Mouse (Mus musculus) midbrain, embryonic 11.5 days (tissue): ENCODE data around the gene Fam189b. TPM values are rescaled to one million over a fixed set of nuclear protein-coding genes. Genes with fewer than 3 reads are reported as not detected.

Experiments
- ATAC-seq: fragments of 200-750 bp; cut with Nextera tagmentation; 2 replicates; pipeline ENCODE4 v1.8.0; 2017; ENCODE audit warnings: moderate TSS enrichment, moderate library complexity; ENCODE audit not compliant: low FRiP score
- DNase-seq: peaks from one replicate; pipeline ENCODE4 v3.0.0; 2015; ENCODE audit warnings: low spot score; ENCODE audit errors: missing footprints
- H3K27ac ChIP-seq: fragments of 300-500 bp; sonication (generic); 2 replicates; pipeline ENCODE4 v1.5.1; 2014; ENCODE audit warnings: low read depth, low read length
- H3K27me3 ChIP-seq: fragments of 300-500 bp; sonication (generic); 2 replicates; pipeline ENCODE4 v1.6.1; 2014; ENCODE audit warnings: mild to moderate bottlenecking, low read length, moderate library complexity, mixed read lengths; ENCODE audit not compliant: control insufficient read depth, insufficient read depth
- H3K36me3 ChIP-seq: fragments of 300-500 bp; sonication (generic); 2 replicates; pipeline ENCODE4 v1.6.1; 2014; ENCODE audit warnings: mild to moderate bottlenecking, low read length, moderate library complexity, mixed read lengths; ENCODE audit not compliant: control insufficient read depth, insufficient read depth
- H3K4me1 ChIP-seq: fragments of 300-500 bp; sonication (generic); 2 replicates; pipeline ENCODE4 v1.6.1; 2014; ENCODE audit warnings: low read length; ENCODE audit not compliant: control insufficient read depth, insufficient read depth
- H3K4me2 ChIP-seq: fragments of 300-500 bp; sonication (generic); 2 replicates; pipeline ENCODE4 v1.6.1; 2014; ENCODE audit warnings: mild to moderate bottlenecking, moderate library complexity
- H3K4me3 ChIP-seq: fragments of 300-500 bp; sonication (generic); 2 replicates; pipeline ENCODE4 v1.5.1; 2014; ENCODE audit warnings: low read depth, low read length
- H3K9ac ChIP-seq: fragments of 300-500 bp; sonication (generic); 2 replicates; pipeline ENCODE4 v1.6.1; 2014; ENCODE audit warnings: low read length
- H3K9me3 ChIP-seq: fragments of 300-500 bp; sonication (generic); 2 replicates; pipeline ENCODE4 v1.6.1; 2016; ENCODE audit warnings: low read length; ENCODE audit not compliant: control insufficient read depth
- WGBS: fragments of 180-500 bp; shearing (Covaris S2); extraction: QIAGEN DNeasy Blood & Tissue Kit; methylation state at CpG from one replicate; pipeline ENCODE4 v1.1.7; 2014; 5-methylcytosine and 5-hydroxymethylcytosine counted together
- polyA plus RNA-seq: library from polyadenylated mRNA; unstranded; fragments of >200 nt; fragmentation: Nextera tagmentation; extraction: Ambion mirVana; gene quantifications from 2 replicates; pipeline ENCODE4 v1.2.1, GENCODE M21; 2014

Fam189b gene
- polyA plus RNA-seq, 1 experiment from 2014 or later: 20.2 TPM

GRCm38 (mm10) chr3:89178107-89178385, 4.9 kb upstream of the Fam189b start:
- Histone ChIP-seq H3K4me3 (peak overlapping the region; percentile 55), H3K9me3 (no peaks in the 10 kb centered on the region), H3K27me3 (no peaks in the 10 kb centered on the region), H3K4me1 (peaks cover 9% of the 10 kb centered on the region), H3K36me3 (peaks cover 31% of the 10 kb centered on the region), H3K9ac (peak overlapping the region; percentile 82), H3K27ac (no peak overlapping the region; the same call in 1 of the 2 replicates), H3K4me2 (peak overlapping the region; percentile 85)
- WGBS: 10% methylated on average over 6 of the region's 6 CpGs
- ATAC-seq: no peak
- peak; percentile 94 for DNase-seq

DNA sequence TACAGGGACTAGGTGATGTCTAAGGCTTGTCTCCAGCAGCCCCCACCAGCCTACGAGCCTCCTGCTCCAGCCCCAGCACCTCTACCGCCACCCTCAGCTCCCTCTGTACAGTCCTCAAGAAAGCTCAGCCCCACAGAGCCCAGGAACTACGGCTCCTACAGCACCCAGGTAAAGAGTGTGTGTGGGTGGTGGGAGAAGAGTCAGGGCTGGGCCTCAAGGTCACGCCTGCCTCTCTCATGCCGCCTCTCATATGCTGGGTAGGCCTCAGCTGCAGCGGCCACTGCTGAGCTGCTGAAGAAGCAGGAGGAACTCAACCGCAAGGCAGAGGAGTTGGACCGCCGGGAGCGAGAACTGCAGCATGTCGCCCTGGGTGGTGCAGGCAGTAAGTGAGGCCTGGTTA, 3.9 kb upstream of the Fam189b start:
- Histone ChIP-seq H3K4me2 (no peak overlapping the region; the same call in 1 of the 2 replicates), H3K9me3 (no peaks in the 10 kb centered on the region), H3K4me3 (no peak overlapping the region), H3K9ac (no peak overlapping the region), H3K4me1 (peaks cover 14% of the 10 kb centered on the region), H3K36me3 (peaks cover 22% of the 10 kb centered on the region), H3K27me3 (no peaks in the 10 kb centered on the region), H3K27ac (no peak overlapping the region)
- no peak for DNase-seq
- no peak for ATAC-seq
- 94% methylated on average over 11 of the region's 11 CpGs for WGBS

- Histone ChIP-seq H3K4me1 (peaks cover 26% of the 10 kb centered on the region), H3K4me3 (no peak overlapping the region), H3K9ac (no peak overlapping the region), H3K27me3 (no peaks in the 10 kb centered on the region), H3K36me3 (peaks cover 7% of the 10 kb centered on the region; the same call in 1 of the 2 replicates), H3K27ac (no peak overlapping the region), H3K9me3 (no peaks in the 10 kb centered on the region), H3K4me2 (no peak overlapping the region)
- ATAC-seq (no peak), DNase-seq (no peak)
- WGBS: 93% methylated on average over 27 of the region's 27 CpGs
Observed at GRCm38 (mm10) chr3:89181749-89182500, 1.0 kb upstream of the Fam189b start.

GRCm38 (mm10) chr3:89182531-89183057, 349 bp upstream of the Fam189b start:
- Histone ChIP-seq H3K9me3 (no peaks in the 10 kb centered on the region), H3K4me3 (peak overlapping the region; percentile 48), H3K4me1 (peaks cover 29% of the 10 kb centered on the region), H3K36me3 (peaks cover 7% of the 10 kb centered on the region; the same call in 1 of the 2 replicates), H3K4me2 (peak overlapping the region; percentile 92; the same call in 1 of the 2 replicates), H3K27me3 (no peaks in the 10 kb centered on the region), H3K9ac (no peak overlapping the region; the same call in 1 of the 2 replicates), H3K27ac (no peak overlapping the region; the same call in 1 of the 2 replicates)
- 53% methylated on average over 7 of the region's 7 CpGs for WGBS
- ATAC-seq (peak; percentile 26), DNase-seq (no peak)

DNA sequence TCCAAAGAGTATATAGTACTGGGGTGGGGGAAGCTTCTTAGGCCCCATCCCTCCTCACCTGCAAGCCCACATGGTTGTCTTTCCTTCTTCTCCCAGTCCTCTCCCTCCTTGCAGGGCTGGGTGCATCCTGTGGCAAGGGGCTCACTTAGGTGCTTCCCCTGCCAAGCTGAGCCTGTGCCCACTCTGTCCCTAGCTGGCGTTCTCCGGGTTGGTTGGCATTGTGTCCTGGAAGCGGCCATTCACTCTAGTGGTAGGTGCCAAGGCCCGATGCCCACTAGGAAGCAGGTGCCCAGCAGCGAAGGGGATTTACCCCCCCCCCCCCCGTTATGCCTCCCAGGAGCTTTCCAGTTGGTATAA, 994 bp downstream of the Fam189b start:
- ATAC-seq (no peak; the same call in 1 of the 2 replicates), DNase-seq (no peak)
- H3K9ac ChIP-seq: peak overlapping the region; percentile 67
- peak overlapping the region; percentile 48 for H3K4me3 ChIP-seq
- H3K36me3 ChIP-seq: peaks cover 7% of the 10 kb centered on the region; the same call in 1 of the 2 replicates
- H3K4me1 ChIP-seq: peaks cover 20% of the 10 kb centered on the region
- no peaks in the 10 kb centered on the region for H3K9me3 ChIP-seq
- peak overlapping the region; percentile 92 for H3K4me2 ChIP-seq
- H3K27me3 ChIP-seq: no peaks in the 10 kb centered on the region
- WGBS: 85% methylated on average over 6 of the region's 6 CpGs
- H3K27ac ChIP-seq: peak overlapping the region; percentile 49; the same call in 1 of the 2 replicates

- ATAC-seq (no peak), DNase-seq (no peak)
- Histone ChIP-seq H3K4me3 (no peak overlapping the region), H3K4me2 (no peak overlapping the region), H3K27ac (no peak overlapping the region), H3K9ac (0 out of 2 replicates have a peak overlapping the region, but pooled peaks have one; percentile 10), H3K4me1 (peaks cover 20% of the 10 kb centered on the region), H3K27me3 (no peaks in the 10 kb centered on the region), H3K36me3 (no peaks in the 10 kb centered on the region), H3K9me3 (no peaks in the 10 kb centered on the region)
- 26% methylated on average over 23 of the region's 23 CpGs for WGBS
Observed at GRCm38 (mm10) chr3:89187197-89187596, 4.3 kb downstream of the Fam189b start.

DNA sequence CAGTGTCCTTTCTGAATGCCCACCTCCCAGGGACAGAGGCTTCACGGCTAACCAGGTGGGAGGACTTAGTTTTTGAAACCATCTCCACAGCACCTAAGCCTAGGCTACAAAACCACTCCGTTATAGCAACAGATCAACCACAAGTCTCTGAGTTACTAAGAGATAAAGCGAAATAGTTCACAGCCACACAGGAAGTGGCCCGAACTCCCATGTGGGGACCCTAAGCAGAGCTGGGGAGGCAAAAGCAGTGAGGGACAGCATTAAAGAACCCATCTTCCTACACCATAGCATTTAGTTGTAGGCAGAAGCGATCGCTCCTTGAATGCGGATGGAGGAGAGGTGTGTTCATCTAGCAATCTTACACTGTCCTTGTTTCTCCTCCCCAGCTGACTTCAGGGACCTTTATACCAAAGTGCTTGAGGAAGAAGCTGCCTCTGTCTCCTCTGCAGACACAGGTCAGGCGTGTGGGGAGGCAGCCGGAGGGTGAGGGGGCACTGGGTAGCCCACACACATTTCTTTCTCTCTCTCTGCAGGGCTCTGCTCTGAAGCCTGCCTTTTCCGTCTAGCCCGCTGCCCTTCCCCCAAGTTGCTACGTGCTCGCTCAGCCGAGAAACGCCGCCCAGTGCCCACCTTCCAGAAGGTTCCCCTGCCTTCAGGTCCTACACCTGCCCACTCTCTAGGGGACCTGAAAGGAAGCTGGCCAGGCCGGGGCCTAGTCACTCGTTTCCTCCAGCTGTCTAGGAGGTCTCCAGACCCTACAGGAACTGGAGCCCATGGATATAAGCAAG, 4.9 kb downstream of the Fam189b start:
- no peaks in the 10 kb centered on the region for H3K36me3 ChIP-seq
- H3K9ac ChIP-seq: no peak overlapping the region
- H3K9me3 ChIP-seq: no peaks in the 10 kb centered on the region
- H3K4me2 ChIP-seq: no peak overlapping the region
- no peak for ATAC-seq
- no peak for DNase-seq
- peaks cover 20% of the 10 kb centered on the region for H3K4me1 ChIP-seq
- H3K27me3 ChIP-seq: no peaks in the 10 kb centered on the region
- 56% methylated on average over 18 of the region's 18 CpGs for WGBS
- no peak overlapping the region for H3K4me3 ChIP-seq
- no peak overlapping the region for H3K27ac ChIP-seq

DNA sequence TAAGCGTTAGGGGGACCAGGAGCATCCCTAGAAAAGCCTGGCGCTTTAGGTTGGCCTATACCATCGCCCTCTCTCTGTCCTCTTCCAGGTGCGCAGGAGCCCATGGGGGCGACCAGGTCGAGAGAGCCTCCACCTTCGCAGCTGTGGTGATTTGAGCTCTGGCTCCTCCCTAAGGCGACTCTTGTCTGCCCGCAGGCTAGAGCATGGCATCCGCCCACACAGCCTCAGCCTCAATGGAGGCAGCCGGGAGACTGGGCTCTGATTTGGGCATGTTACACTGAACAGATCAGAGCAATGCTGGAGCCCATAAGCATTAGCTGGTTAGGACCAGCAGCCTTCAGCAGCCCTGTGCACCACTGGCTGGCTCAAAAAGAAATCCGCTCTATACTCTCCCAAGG, 5.5 kb downstream of the Fam189b start:
- Histone ChIP-seq H3K27ac (no peak overlapping the region), H3K36me3 (no peaks in the 10 kb centered on the region), H3K27me3 (no peaks in the 10 kb centered on the region), H3K4me1 (peaks cover 20% of the 10 kb centered on the region), H3K4me2 (no peak overlapping the region), H3K4me3 (no peak overlapping the region), H3K9ac (no peak overlapping the region), H3K9me3 (no peaks in the 10 kb centered on the region)
- 56% methylated on average over 12 of the region's 12 CpGs for WGBS
- DNase-seq (no peak), ATAC-seq (no peak)

- no peaks in the 10 kb centered on the region for H3K9me3 ChIP-seq
- H3K36me3 ChIP-seq: no peaks in the 10 kb centered on the region
- H3K4me2 ChIP-seq: no peak overlapping the region
- H3K27me3 ChIP-seq: no peaks in the 10 kb centered on the region
- no peak overlapping the region for H3K27ac ChIP-seq
- H3K4me3 ChIP-seq: no peak overlapping the region
- 90% methylated on average over 8 of the region's 8 CpGs for WGBS
- no peak for DNase-seq
- no peak overlapping the region for H3K9ac ChIP-seq
- H3K4me1 ChIP-seq: peaks cover 6% of the 10 kb centered on the region
- ATAC-seq: no peak
Observed at GRCm38 (mm10) chr3:89190436-89190835, 7.5 kb downstream of the Fam189b start.
